Mouse (Mus musculus) gonadal fat pad, adult 2 months (tissue): ENCODE data around the gene Myadm. TPM values are rescaled to one million over a fixed set of nuclear protein-coding genes. Genes with fewer than 3 reads are reported as not detected.

Experiments
- DNase-seq: peaks from one replicate; pipeline ENCODE4 v3.0.0-alpha.2; 2012; ENCODE audit warnings: low read depth
- polyA plus RNA-seq: library from polyadenylated mRNA; depleted of rRNA; stranded (reverse); fragments of >200 nt; gene quantifications from 2 replicates; pipeline ENCODE4 v1.2.3, GENCODE M21; 2012

Gene Myadm
- polyA plus RNA-seq, 1 experiment = 292 TPM

- DNase-seq = no peak
These were observed 28.8 kb downstream of the Myadm start for GRCm38 (mm10) chr7:3317704-3318103.

- no peak for DNase-seq
These were observed 32.0 kb downstream of the Myadm start for GRCm38 (mm10) chr7:3320856-3321255.

GRCm38 (mm10) chr7:3323826-3324225 lies 34.9 kb downstream of the Myadm start:
- no peak for DNase-seq

GRCm38 (mm10) chr7:3327961-3328360 lies 39.1 kb downstream of the Myadm start:
- no peak for DNase-seq

GRCm38 (mm10) chr7:3329776-3330546 lies 41.1 kb downstream of the Myadm start:
- DNase-seq = no peak

GRCm38 (mm10) chr7:3331171-3331570 lies 42.3 kb downstream of the Myadm start:
- DNase-seq = no peak

- no peak for DNase-seq
These were observed 42.8 kb downstream of the Myadm start for GRCm38 (mm10) chr7:3331581-3332223.

- DNase-seq = no peak
These were observed 43.3 kb downstream of the Myadm start for GRCm38 (mm10) chr7:3332224-3332615.

GRCm38 (mm10) chr7:3332619-3333521 lies 44.0 kb downstream of the Myadm start, which contains the start of gene Cacng7:
Gene Cacng7, plus strand, starts transcription at chr7:3332955.
- DNase-seq = no peak

- DNase-seq = no peak
These were observed 44.7 kb downstream of the Myadm start for GRCm38 (mm10) chr7:3333542-3333941.

GRCm38 (mm10) chr7:3336412-3336811 lies 47.5 kb downstream of the Myadm start:
- DNase-seq = no peak

GRCm38 (mm10) chr7:3338286-3338935 lies 49.5 kb downstream of the Myadm start:
- no peak for DNase-seq

- DNase-seq = no peak
These were observed 50.1 kb downstream of the Myadm start for GRCm38 (mm10) chr7:3339010-3339409.

- DNase-seq = no peak
These were observed 55.0 kb downstream of the Myadm start for GRCm38 (mm10) chr7:3343861-3344260.

GRCm38 (mm10) chr7:3345301-3345700 lies 56.4 kb downstream of the Myadm start:
- DNase-seq = no peak

- no peak for DNase-seq
These were observed 58.7 kb downstream of the Myadm start for GRCm38 (mm10) chr7:3347366-3348287.

GRCm38 (mm10) chr7:3348326-3348725 lies 59.4 kb downstream of the Myadm start:
- DNase-seq = no peak

- no peak for DNase-seq
These were observed 60.9 kb downstream of the Myadm start for GRCm38 (mm10) chr7:3349775-3350174.
